Mouse (Mus musculus): ENCODE results near the gene Wdr6.

DNA sequence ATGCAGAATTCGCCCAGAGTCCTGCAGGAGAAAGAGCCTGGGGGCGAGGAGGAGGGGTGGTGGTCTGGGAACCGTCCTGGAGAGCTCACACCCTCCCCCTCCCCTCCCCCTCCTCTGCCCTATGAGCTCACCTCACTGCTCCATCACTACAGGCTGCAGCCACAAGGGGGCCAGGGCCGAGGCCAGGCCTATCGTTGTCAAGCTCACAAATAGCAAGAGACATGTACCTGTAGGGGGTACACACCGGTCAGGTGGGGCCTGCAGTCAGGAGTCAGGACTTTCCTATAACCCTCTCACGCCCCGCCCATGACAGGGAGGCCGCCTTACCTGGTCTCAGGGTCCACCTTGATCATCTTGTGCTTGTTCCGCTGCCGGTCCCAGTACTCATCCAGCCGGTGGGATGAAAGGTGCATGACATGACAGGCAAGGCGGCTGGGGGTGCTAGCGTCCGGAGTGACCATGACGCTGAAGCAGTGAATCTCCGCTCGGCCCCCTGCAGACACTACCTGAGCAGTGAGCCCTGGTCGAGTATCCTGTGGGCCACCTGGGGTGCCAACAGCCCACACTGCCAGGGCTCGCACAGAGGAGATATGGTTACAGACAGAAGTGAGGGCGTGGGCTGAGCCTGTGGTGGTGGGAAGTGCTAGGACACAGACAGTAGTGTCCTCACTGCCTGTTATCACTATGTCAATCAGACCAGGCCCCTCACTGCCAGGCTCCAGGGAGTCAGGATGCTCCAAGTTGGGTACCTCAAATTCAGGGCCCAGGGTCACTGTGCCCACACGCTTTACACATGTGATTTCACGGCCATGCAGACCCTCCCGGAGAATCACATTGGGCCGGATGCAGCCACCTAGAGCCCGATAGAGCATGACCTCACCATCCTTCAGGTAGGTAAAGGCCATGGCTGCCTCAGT, 4.5 kb downstream of the Wdr6 start:
- TF ChIP-seq CTCF (IDR thresholded peaks at IDR 0.05; ENCODE audit: extremely low read depth, insufficient read depth, insufficient read length, insufficient replicate concordance) (peak; percentile 56; the same call in 1 of the 2 replicates), POLR2A (IDR thresholded peaks at IDR 0.05; ENCODE audit: low read depth, low read length) (no peak)
